Mouse (Mus musculus) olfactory bulb, adult 2 months (tissue): ENCODE results near the gene Gm28041.

Source experiments
- CTCF ChIP-seq: fragments of 200-500 bp; IDR thresholded peaks from 2 replicates; pipeline ENCODE4 v1.5.1; 2012; ENCODE audit warnings: low read depth, mild to moderate bottlenecking, low read length, moderate library complexity; ENCODE audit not compliant: insufficient read depth
- POLR2A ChIP-seq: fragments of 200-500 bp; IDR thresholded peaks from 2 replicates; pipeline ENCODE4 v1.6.1; 2012; ENCODE audit warnings: mild to moderate bottlenecking, low read depth, low read length, moderate library complexity; ENCODE audit not compliant: insufficient read depth

GRCm38 (mm10) chr13:67351854-67352253 is 23.7 kb downstream of the Gm28041 start:
- TF ChIP-seq CTCF (no peak), POLR2A (no peak)
